Mouse (Mus musculus) thymus, postnatal 0 days (tissue): ENCODE data around the gene Dmbt1. TPM values are rescaled to one million over a fixed set of nuclear protein-coding genes. Genes with fewer than 3 reads are reported as not detected.

Source experiments
- polyA plus RNA-seq: library from polyadenylated mRNA; unstranded; fragments of >200 nt; fragmentation: Nextera tagmentation; extraction: Ambion mirVana; gene quantifications from 2 replicates; pipeline ENCODE4 v1.2.1, GENCODE M21; 2015

Gene Dmbt1
- polyA plus RNA-seq, 1 experiment from 2014 or later, result 0.35 TPM

Other genes starting within 250 kb of the Dmbt1 start
- gene Plekha1, start 166.3 kb upstream of the Dmbt1 start, polyA plus RNA-seq, result 17.6 and 20.7 TPM in 2 replicates
- 8.4 and 9.2 TPM in 2 replicates for gene Htra1, start 95.9 kb upstream of the Dmbt1 start, polyA plus RNA-seq
- not detected in 2 replicates for gene 4933402N03Rik, start 114.3 kb downstream of the Dmbt1 start, polyA plus RNA-seq
- gene 5430419D17Rik, start 142.3 kb downstream of the Dmbt1 start, polyA plus RNA-seq, result 0.04 and 0.22 TPM in 2 replicates